9 mouse cellular contexts compared by ENCODE assay signal in genomic region chr11:94915675-94916403, GRCm38 (mm10). TPM values are rescaled to one million over a fixed set of nuclear protein-coding genes. Genes with fewer than 3 reads are reported as not detected.
DNase-seq lines count a peak whose midpoint lies in the region; ATAC-seq lines count a peak whose summit lies in the region.
"Had no signal": no experiment of that assay in that cellular context is flagged by ENCODE, and none has a peak within 500 bp of the region (broad histone marks: within the 10 kb centered on the region; RNA-seq: fewer than 3 reads in every experiment).

No protein-coding gene starts in this region.

- H3K27me3 ChIP-seq in stomach, embryonic 14.5 days (ENCODE audit: control insufficient read depth, insufficient read depth, low read length) = no peaks in the 10 kb centered on the region
- H3K27me3 ChIP-seq: midbrain, embryonic 12.5 days had no signal

- WGBS in stomach, embryonic 14.5 days = 25% methylated on average over 12 of the region's 16 CpGs

- no peak overlapping the region for H3K4me2 ChIP-seq in stomach, embryonic 14.5 days (replicated peaks; ENCODE audit: low read depth, low read length)
- H3K4me2 ChIP-seq: midbrain, embryonic 12.5 days had no signal

- H3K9ac ChIP-seq in stomach, embryonic 14.5 days (replicated peaks; ENCODE audit: low read depth, low read length) = no peak overlapping the region
- H3K9ac ChIP-seq: midbrain, embryonic 12.5 days had no signal

- peaks cover 19% of the 10 kb centered on the region for H3K4me1 ChIP-seq in stomach, embryonic 14.5 days (ENCODE audit: control insufficient read depth, insufficient read depth, low read length)

- H3K36me3 ChIP-seq in stomach, embryonic 14.5 days (ENCODE audit: control insufficient read depth, insufficient read depth, low read length) = no peaks in the 10 kb centered on the region
- H3K36me3 ChIP-seq: midbrain, embryonic 12.5 days had no signal

- 0 out of 2 replicates have a peak, but pooled peaks have one; percentile 21 for ATAC-seq in stomach, embryonic 14.5 days (ENCODE audit: insufficient number of reproducible peaks, insufficient read depth, low FRiP score, low read depth)

- intact Hi-C loops in heart, postnatal 36 days (cut with DNase I) = no loop called here

- peak; percentile 38 to 70 for DNase-seq in adrenal gland, adult (ENCODE audit: inconsistent age in 2 of 2, low spot score in 1 of 2)
- DNase-seq in adrenal gland, adult 8-10 months = no peak
- DNase-seq in right cerebral cortex, adult 18-20 months = peak; percentile 30
- no peak for DNase-seq in right cerebral cortex, postnatal 36 days (ENCODE audit: low spot score in 2 of 2)
- peak; percentile 64 to 66 for DNase-seq in heart, postnatal 36 days
- DNase-seq in cerebellum, adult 9-10 months = no peak
- no peak for DNase-seq in frontal cortex, postnatal 36 days (ENCODE audit: low spot score in 2 of 2)

- peak overlapping the region; percentile 61 for H3K27ac ChIP-seq in stomach, embryonic 14.5 days (ENCODE audit: low read length)
- H3K27ac ChIP-seq: midbrain, embryonic 12.5 days had no signal

- no peak overlapping the region for H3K4me3 ChIP-seq in stomach, embryonic 14.5 days (ENCODE audit: low read depth, low read length)
- H3K4me3 ChIP-seq: midbrain, embryonic 12.5 days had no signal

- H3K9me3 ChIP-seq in stomach, embryonic 14.5 days (ENCODE audit: control insufficient read depth, low read depth, low read length) = no peaks in the 10 kb centered on the region
- H3K9me3 ChIP-seq: midbrain, embryonic 12.5 days had no signal

RNA-seq across cellular contexts. Expression of gene Col1a1, which starts 20.2 kb away (rescaled TPM):
- 10 to 100 TPM; 25.9 to 57.5 (median 32.5) TPM for total RNA-seq in adrenal gland, adult 8-10 months (2022)
- 100 to 1,000 TPM; 144 to 156 TPM for total RNA-seq in heart, postnatal 36 days (2021)
- polyA plus RNA-seq in stomach, embryonic 14.5 days (2014; fragmentation: Nextera tagmentation; extraction: Ambion mirVana) = 1,157 and 1,247 TPM in 2 replicates

RNA-seq across cellular contexts. Expression of gene Hils1, which starts 51.6 kb away (rescaled TPM):
- not detected for total RNA-seq in adrenal gland, adult 8-10 months (2022)
- total RNA-seq in heart, postnatal 36 days (2021) = not detected
- not detected in 2 replicates for polyA plus RNA-seq in stomach, embryonic 14.5 days (2014; fragmentation: Nextera tagmentation; extraction: Ambion mirVana)
- polyA plus RNA-seq: midbrain, embryonic 12.5 days had no signal

Comparison
In these comparisons a context has a peak if more than half of its experiments do, and no peak if none do; other contexts are left out.
1. DNase-seq: peak in adrenal gland, adult (2 of 2), right cerebral cortex, adult 18-20 months (single experiment) and heart, postnatal 36 days (2 of 2); none in adrenal gland, adult 8-10 months (single experiment), right cerebral cortex, postnatal 36 days (0 of 2), cerebellum, adult 9-10 months (single experiment) and frontal cortex, postnatal 36 days (0 of 2).